Mouse (Mus musculus) E14TG2a.4 (cell line): Measurements from ENCODE around the gene Tmem254c.
"Not testable (repeated sequence)": the region's sequence is repeated elsewhere in the genome, so short reads cannot be mapped to it uniquely, and the experiment has no call there.

Experiments
- CTCF ChIP-seq: conservative IDR thresholded peaks from 2 replicates; pipeline ENCODE4 v1.5.1; 2014; ENCODE audit warnings: low read length
- NANOG ChIP-seq: IDR thresholded peaks from 2 replicates; pipeline ENCODE4 v1.6.1; 2014; ENCODE audit warnings: borderline replicate concordance, low read length, mixed read lengths
- POU5F1 ChIP-seq: IDR thresholded peaks from 2 replicates; pipeline ENCODE4 v1.6.1; 2014; ENCODE audit warnings: low read length, borderline replicate concordance

DNA sequence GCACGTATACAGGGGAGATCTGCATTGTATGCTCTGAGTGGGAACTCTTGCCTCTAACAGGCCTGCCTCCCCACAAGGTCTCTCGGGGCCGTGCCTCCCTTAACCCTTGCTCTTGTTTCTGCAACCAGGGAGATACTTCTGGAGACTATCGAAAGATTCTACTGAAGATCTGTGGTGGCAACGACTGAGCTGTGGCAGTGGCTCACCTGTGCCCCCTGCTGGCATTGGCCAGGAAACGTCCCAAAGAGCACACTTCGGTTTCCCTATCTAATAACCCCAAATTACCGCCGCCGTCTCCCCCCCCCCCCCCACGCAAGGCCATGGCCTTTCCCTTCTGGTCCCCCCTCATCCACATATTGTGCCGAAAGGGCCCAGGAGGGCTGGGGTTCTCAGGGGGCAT is 41.5 kb downstream of the Tmem254c start:
- TF ChIP-seq CTCF, POU5F1, NANOG: not testable (repeated sequence)
